Mouse (Mus musculus): Measurements from ENCODE around the gene Donson. TPM values are rescaled to one million over a fixed set of nuclear protein-coding genes. Genes with fewer than 3 reads are reported as not detected.
A peak's percentile ranks its signal among the peaks of the same experiment; 100 is the strongest.

Gene Donson
- polyA plus RNA-seq, 1 experiment = 25.6 TPM

DNA sequence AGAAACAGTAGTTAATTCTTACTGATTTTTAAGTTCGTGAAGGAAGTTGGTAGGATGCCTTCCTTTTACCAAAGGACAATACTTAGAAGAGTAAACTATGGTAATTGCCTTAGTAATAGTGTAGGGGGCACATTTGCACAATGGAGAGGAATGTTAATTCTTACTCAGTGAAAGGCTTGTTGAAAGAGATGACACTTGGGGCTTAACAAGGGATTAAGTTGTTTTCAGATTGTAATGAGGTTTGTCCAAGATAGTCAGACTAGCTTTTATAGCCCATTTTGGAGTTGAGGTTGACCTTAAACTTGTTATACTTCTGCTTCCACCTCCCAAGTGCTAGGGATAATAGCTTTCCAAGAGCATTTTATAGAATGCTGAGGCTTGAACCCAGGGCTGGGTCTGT is 27.2 kb downstream of the Donson start:
- TF ChIP-seq POLR2A (IDR thresholded peaks at IDR 0.05; ENCODE audit: low read depth, low read length) (no peak), CTCF (IDR thresholded peaks at IDR 0.05; ENCODE audit: borderline replicate concordance, insufficient read depth, low read length) (no peak)
- no peak overlapping the region for H3K27ac ChIP-seq (ENCODE audit: insufficient read depth, low read length)

DNA sequence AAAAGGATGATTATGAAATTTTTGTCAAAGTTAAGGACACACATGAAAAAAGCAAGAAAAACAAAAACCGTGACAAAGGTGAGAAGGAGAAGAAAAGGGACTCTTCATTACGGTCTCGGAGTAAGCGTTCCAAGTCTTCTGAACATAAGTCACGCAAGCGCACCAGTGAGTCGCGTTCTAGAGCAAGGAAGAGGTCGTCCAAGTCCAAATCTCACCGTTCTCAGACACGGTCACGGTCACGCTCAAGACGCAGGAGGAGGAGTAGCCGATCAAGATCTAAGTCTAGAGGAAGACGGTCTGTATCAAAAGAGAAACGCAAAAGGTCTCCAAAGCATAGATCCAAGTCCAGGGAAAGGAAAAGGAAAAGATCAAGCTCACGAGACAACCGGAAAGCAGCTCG is 28.8 kb downstream of the Donson start:
- no peak overlapping the region for H3K4me3 ChIP-seq (ENCODE audit: insufficient read depth, low read length)
- H3K4me1 ChIP-seq (ENCODE audit: control insufficient read depth, insufficient read depth, low read length) = no peaks in the 10 kb centered on the region
- TF ChIP-seq POLR2A (IDR thresholded peaks at IDR 0.05; ENCODE audit: low read depth, low read length) = no peak
- no peak for TF ChIP-seq CTCF (IDR thresholded peaks at IDR 0.05; ENCODE audit: borderline replicate concordance, insufficient read depth, low read length)
- H3K27ac ChIP-seq (ENCODE audit: insufficient read depth, low read length) = no peak overlapping the region

More for the DNA sequence above, 27.2 kb downstream of the Donson start:
- Histone ChIP-seq H3K4me3 (ENCODE audit: insufficient read depth, low read length) (no peak overlapping the region), H3K4me1 (ENCODE audit: control insufficient read depth, insufficient read depth, low read length) (no peaks in the 10 kb centered on the region)

- Histone ChIP-seq H3K27ac (ENCODE audit: insufficient read depth, low read length) (no peak overlapping the region), H3K4me3 (ENCODE audit: insufficient read depth, low read length) (no peak overlapping the region), H3K4me1 (ENCODE audit: control insufficient read depth, insufficient read depth, low read length) (no peaks in the 10 kb centered on the region)
- no peak for TF ChIP-seq POLR2A (IDR thresholded peaks at IDR 0.05; ENCODE audit: low read depth, low read length)
- TF ChIP-seq CTCF (IDR thresholded peaks at IDR 0.05; ENCODE audit: borderline replicate concordance, insufficient read depth, low read length) = no peak
Observed at GRCm38 (mm10) chr16:91658471-91658870, 30.1 kb downstream of the Donson start.

DNA sequence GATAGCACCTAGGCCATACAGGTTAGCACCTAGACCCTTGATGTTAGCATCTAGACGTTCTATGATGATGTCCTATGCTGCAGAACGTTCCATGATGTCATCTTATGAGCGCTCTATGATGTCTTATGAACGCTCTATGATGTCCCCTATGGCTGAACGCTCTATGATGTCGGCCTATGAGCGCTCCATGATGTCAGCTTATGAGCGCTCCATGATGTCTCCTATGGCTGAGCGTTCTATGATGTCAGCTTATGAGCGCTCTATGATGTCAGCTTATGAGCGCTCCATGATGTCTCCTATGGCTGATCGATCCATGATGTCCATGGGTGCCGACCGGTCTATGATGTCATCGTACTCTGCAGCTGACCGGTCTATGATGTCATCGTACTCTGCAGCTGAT is 31.3 kb downstream of the Donson start:
- TF ChIP-seq POLR2A (IDR thresholded peaks at IDR 0.05; ENCODE audit: low read depth, low read length) (no peak), CTCF (IDR thresholded peaks at IDR 0.05; ENCODE audit: borderline replicate concordance, insufficient read depth, low read length) (no peak)
- Histone ChIP-seq H3K4me3 (ENCODE audit: insufficient read depth, low read length) (no peak overlapping the region), H3K4me1 (ENCODE audit: control insufficient read depth, insufficient read depth, low read length) (no peaks in the 10 kb centered on the region), H3K27ac (ENCODE audit: insufficient read depth, low read length) (no peak overlapping the region)

- H3K4me3 ChIP-seq (ENCODE audit: insufficient read depth, low read length) = no peak overlapping the region
- no peak overlapping the region for H3K27ac ChIP-seq (ENCODE audit: insufficient read depth, low read length)
- H3K4me1 ChIP-seq (ENCODE audit: control insufficient read depth, insufficient read depth, low read length) = no peaks in the 10 kb centered on the region
- TF ChIP-seq CTCF (IDR thresholded peaks at IDR 0.05; ENCODE audit: borderline replicate concordance, insufficient read depth, low read length) (no peak), POLR2A (IDR thresholded peaks at IDR 0.05; ENCODE audit: low read depth, low read length) (no peak)
Observed at GRCm38 (mm10) chr16:91655285-91655684, 33.3 kb downstream of the Donson start.

GRCm38 (mm10) chr16:91652191-91652590 is 36.4 kb downstream of the Donson start:
- no peak overlapping the region for H3K27ac ChIP-seq (ENCODE audit: insufficient read depth, low read length)
- TF ChIP-seq CTCF (IDR thresholded peaks at IDR 0.05; ENCODE audit: borderline replicate concordance, insufficient read depth, low read length) (no peak), POLR2A (IDR thresholded peaks at IDR 0.05; ENCODE audit: low read depth, low read length) (no peak)

GRCm38 (mm10) chr16:91649781-91650180 is 38.8 kb downstream of the Donson start:
- no peak for TF ChIP-seq POLR2A (IDR thresholded peaks at IDR 0.05; ENCODE audit: low read depth, low read length)
- TF ChIP-seq CTCF (IDR thresholded peaks at IDR 0.05; ENCODE audit: borderline replicate concordance, insufficient read depth, low read length) = no peak
- Histone ChIP-seq H3K4me1 (ENCODE audit: control insufficient read depth, insufficient read depth, low read length) (no peaks in the 10 kb centered on the region), H3K4me3 (ENCODE audit: insufficient read depth, low read length) (peak overlapping the region; percentile 47), H3K27ac (ENCODE audit: insufficient read depth, low read length) (no peak overlapping the region)

More at GRCm38 (mm10) chr16:91652191-91652590, 36.4 kb downstream of the Donson start:
- Histone ChIP-seq H3K4me1 (ENCODE audit: control insufficient read depth, insufficient read depth, low read length) (no peaks in the 10 kb centered on the region), H3K4me3 (ENCODE audit: insufficient read depth, low read length) (no peak overlapping the region)

DNA sequence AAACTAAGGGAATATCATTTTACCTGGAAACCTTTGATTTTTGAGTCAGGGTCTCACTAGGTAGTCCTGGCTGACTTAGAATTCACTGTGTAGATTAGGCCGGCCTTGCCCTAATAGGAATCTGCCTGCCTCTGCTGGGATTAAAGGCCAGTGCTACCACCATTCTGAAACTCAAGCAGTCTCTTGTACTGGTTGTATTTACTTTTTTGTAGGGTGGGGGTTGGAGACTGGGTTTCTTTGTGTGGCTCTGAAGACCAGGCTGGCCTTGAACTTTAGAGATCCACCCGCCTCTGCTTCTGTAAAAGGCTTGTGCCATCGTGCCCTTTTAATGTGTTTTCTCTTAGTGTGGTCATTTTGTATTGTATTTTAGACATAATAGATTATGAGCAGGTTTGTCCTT is 39.3 kb downstream of the Donson start:
- Histone ChIP-seq H3K27ac (ENCODE audit: insufficient read depth, low read length) (no peak overlapping the region), H3K4me3 (ENCODE audit: insufficient read depth, low read length) (peak overlapping the region; percentile 72), H3K4me1 (ENCODE audit: control insufficient read depth, insufficient read depth, low read length) (no peaks in the 10 kb centered on the region)
- TF ChIP-seq POLR2A (IDR thresholded peaks at IDR 0.05; ENCODE audit: low read depth, low read length) = no peak
- no peak for TF ChIP-seq CTCF (IDR thresholded peaks at IDR 0.05; ENCODE audit: borderline replicate concordance, insufficient read depth, low read length)

DNA sequence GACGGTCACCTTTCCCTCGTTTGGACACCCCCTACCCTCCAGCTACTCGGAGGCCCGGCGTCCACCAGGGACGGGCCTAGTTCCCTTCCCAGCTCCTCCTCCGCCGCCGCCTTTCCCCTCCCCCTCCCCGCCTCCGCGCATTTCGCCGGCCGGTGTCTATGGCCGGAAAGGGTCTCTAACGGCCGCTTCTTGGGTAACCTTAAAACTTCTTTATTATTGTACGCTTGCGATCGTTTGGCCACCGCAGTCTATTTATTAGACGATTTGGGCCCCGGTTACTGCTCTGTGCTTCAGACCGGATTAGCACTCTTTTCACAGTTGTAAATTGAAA is 40.4 kb downstream of the Donson start:
- TF ChIP-seq POLR2A (IDR thresholded peaks at IDR 0.05; ENCODE audit: low read depth, low read length) = peak; percentile 49
- no peak for TF ChIP-seq CTCF (IDR thresholded peaks at IDR 0.05; ENCODE audit: borderline replicate concordance, insufficient read depth, low read length)
- H3K27ac ChIP-seq (ENCODE audit: insufficient read depth, low read length) = peak overlapping the region; percentile 88; the same call in 1 of the 2 replicates
- no peaks in the 10 kb centered on the region for H3K4me1 ChIP-seq (ENCODE audit: control insufficient read depth, insufficient read depth, low read length)
- peak overlapping the region; percentile 98 for H3K4me3 ChIP-seq (ENCODE audit: insufficient read depth, low read length)

- Histone ChIP-seq H3K4me3 (ENCODE audit: insufficient read depth, low read length) (peak within 1 kb of the TSS; percentile 98), H3K4me1 (ENCODE audit: control insufficient read depth, insufficient read depth, low read length) (no peaks in the 10 kb centered on the region), H3K27ac (ENCODE audit: insufficient read depth, low read length) (peak within 1 kb of the TSS; percentile 95)
- peak; percentile 85 for TF ChIP-seq POLR2A (IDR thresholded peaks at IDR 0.05; ENCODE audit: low read depth, low read length)
- no peak for TF ChIP-seq CTCF (IDR thresholded peaks at IDR 0.05; ENCODE audit: borderline replicate concordance, insufficient read depth, low read length)
Observed at GRCm38 (mm10) chr16:91647461-91648219, 40.9 kb downstream of the Donson start, which contains the start of gene Son. Gene Son (plus strand): TSS chr16:91647506.

All from embryonic fibroblast, embryonic 13.5 days (primary cell).